Mouse (Mus musculus) forebrain, embryonic 12.5 days (tissue): Measurements from ENCODE around the gene Pald1. TPM values are rescaled to one million over a fixed set of nuclear protein-coding genes. Genes with fewer than 3 reads are reported as not detected.

ENCODE experiments used
- ATAC-seq: fragments of 200-750 bp; cut with Nextera tagmentation; 2 replicates; pipeline ENCODE4 v1.8.0; 2017; ENCODE audit warnings: moderate TSS enrichment; ENCODE audit not compliant: low FRiP score
- H3K27ac ChIP-seq: fragments of 300-500 bp; sonication (generic); 2 replicates; pipeline ENCODE4 v1.5.1; 2016; ENCODE audit warnings: mild to moderate bottlenecking
- H3K27me3 ChIP-seq: fragments of 300-500 bp; sonication (generic); 2 replicates; pipeline ENCODE4 v1.6.1; 2016; ENCODE audit warnings: mild to moderate bottlenecking
- H3K36me3 ChIP-seq: fragments of 300-500 bp; sonication (generic); replicated peaks from 2 replicates; pipeline ENCODE4 v1.6.1; 2016; ENCODE audit warnings: mild to moderate bottlenecking
- H3K4me1 ChIP-seq: fragments of 300-500 bp; sonication (generic); 2 replicates; pipeline ENCODE4 v1.6.1; 2016
- H3K4me2 ChIP-seq: fragments of 300-500 bp; sonication (generic); 2 replicates; pipeline ENCODE4 v1.6.1; 2016; ENCODE audit warnings: mild to moderate bottlenecking, moderate library complexity
- H3K4me3 ChIP-seq: fragments of 300-500 bp; sonication (generic); replicated peaks from 2 replicates; pipeline ENCODE4 v1.5.1; 2016; ENCODE audit warnings: mild to moderate bottlenecking
- H3K9ac ChIP-seq: fragments of 300-500 bp; sonication (generic); 2 replicates; pipeline ENCODE4 v1.6.1; 2016; ENCODE audit warnings: mild to moderate bottlenecking
- H3K9me3 ChIP-seq: fragments of 300-500 bp; sonication (generic); 2 replicates; pipeline ENCODE4 v1.6.1; 2016
- WGBS: fragments of 180-500 bp; shearing (Covaris S2); methylation state at CpG from one replicate; pipeline ENCODE4 v1.1.7; 2016; 5-methylcytosine and 5-hydroxymethylcytosine counted together
- polyA plus RNA-seq: library from polyadenylated mRNA; unstranded; fragments of >200 nt; fragmentation: Nextera tagmentation; extraction: Ambion mirVana; gene quantifications from 2 replicates; pipeline ENCODE4 v1.2.1, GENCODE M21; 2016

Gene Pald1
- polyA plus RNA-seq, result 20.7 and 22.9 TPM in 2 replicates

- H3K9me3 ChIP-seq, result no peaks in the 10 kb centered on the region
- under 1% methylated on average over 48 of the region's 60 CpGs for WGBS
- ATAC-seq, result peak; percentile 91
- peaks cover 36% of the 10 kb centered on the region for H3K4me1 ChIP-seq
- H3K27me3 ChIP-seq, result peaks cover 39% of the 10 kb centered on the region
- H3K9ac ChIP-seq, result peak within 1 kb of the TSS; percentile 72
- peak within 1 kb of the TSS; percentile 93 for H3K4me2 ChIP-seq
- H3K4me3 ChIP-seq, result peak within 1 kb of the TSS; percentile 65
- 0 out of 2 replicates have a peak within 1 kb of the TSS, but pooled peaks have one; percentile 8 for H3K27ac ChIP-seq
- no peaks in the 10 kb centered on the region for H3K36me3 ChIP-seq
These were observed at the start of gene Pald1 for GRCm38 (mm10) chr10:61383021-61383714. Pald1 (minus strand) TSS chr10:61383530.

- no peak for ATAC-seq
- Histone ChIP-seq H3K4me1 (no peaks in the 10 kb centered on the region), H3K4me2 (no peak overlapping the region), H3K27me3 (no peaks in the 10 kb centered on the region), H3K9me3 (no peaks in the 10 kb centered on the region), H3K36me3 (peaks cover 55% of the 10 kb centered on the region), H3K27ac (no peak overlapping the region), H3K9ac (no peak overlapping the region), H3K4me3 (no peak overlapping the region)
- 94% methylated on average over 9 of the region's 9 CpGs for WGBS
These were observed 48.0 kb upstream of the Pald1 start for GRCm38 (mm10) chr10:61431375-61431774.

GRCm38 (mm10) chr10:61429043-61429442 is 45.7 kb upstream of the Pald1 start:
- Histone ChIP-seq H3K36me3 (peaks cover 43% of the 10 kb centered on the region), H3K27ac (no peak overlapping the region)
- ATAC-seq, result no peak

GRCm38 (mm10) chr10:61428416-61428815 is 45.1 kb upstream of the Pald1 start:
- no peak overlapping the region for H3K4me2 ChIP-seq
- no peaks in the 10 kb centered on the region for H3K27me3 ChIP-seq
- H3K4me3 ChIP-seq, result no peak overlapping the region
- H3K4me1 ChIP-seq, result peaks cover 10% of the 10 kb centered on the region
- H3K9me3 ChIP-seq, result no peaks in the 10 kb centered on the region
- no peak overlapping the region for H3K9ac ChIP-seq
- H3K36me3 ChIP-seq, result peaks cover 37% of the 10 kb centered on the region
- 64% methylated on average over 4 of the region's 4 CpGs for WGBS
- ATAC-seq, result no peak
- H3K27ac ChIP-seq, result no peak overlapping the region

More at GRCm38 (mm10) chr10:61429043-61429442, 45.7 kb upstream of the Pald1 start:
- Histone ChIP-seq H3K4me2 (no peak overlapping the region), H3K9me3 (no peaks in the 10 kb centered on the region), H3K9ac (no peak overlapping the region), H3K4me1 (peaks cover 10% of the 10 kb centered on the region), H3K4me3 (no peak overlapping the region), H3K27me3 (no peaks in the 10 kb centered on the region)
- WGBS, result 89% methylated on average over 5 of the region's 5 CpGs

GRCm38 (mm10) chr10:61427951-61428350 is 44.6 kb upstream of the Pald1 start:
- Histone ChIP-seq H3K4me2 (no peak overlapping the region), H3K27me3 (0 out of 2 replicates have a peak, but pooled peaks cover 4% of the 10 kb centered on the region), H3K36me3 (peaks cover 32% of the 10 kb centered on the region), H3K9ac (no peak overlapping the region), H3K4me3 (no peak overlapping the region), H3K9me3 (no peaks in the 10 kb centered on the region), H3K4me1 (peaks cover 10% of the 10 kb centered on the region), H3K27ac (0 out of 2 replicates have a peak overlapping the region, but pooled peaks have one; percentile 8)
- no peak for ATAC-seq
- 92% methylated on average over 6 of the region's 6 CpGs for WGBS

GRCm38 (mm10) chr10:61426251-61426757 is 43.0 kb upstream of the Pald1 start:
- Histone ChIP-seq H3K9me3 (no peaks in the 10 kb centered on the region), H3K36me3 (peaks cover 20% of the 10 kb centered on the region), H3K9ac (no peak overlapping the region), H3K4me3 (no peak overlapping the region), H3K27ac (no peak overlapping the region), H3K27me3 (0 out of 2 replicates have a peak, but pooled peaks cover 5% of the 10 kb centered on the region), H3K4me1 (peaks cover 10% of the 10 kb centered on the region), H3K4me2 (no peak overlapping the region)
- 67% methylated on average over 2 of the region's 2 CpGs for WGBS
- no peak for ATAC-seq

GRCm38 (mm10) chr10:61425047-61425446 is 41.7 kb upstream of the Pald1 start:
- ATAC-seq, result no peak
- H3K4me2 ChIP-seq, result no peak overlapping the region
- 78% methylated on average over 2 of the region's 2 CpGs for WGBS
- no peak overlapping the region for H3K4me3 ChIP-seq
- H3K9ac ChIP-seq, result no peak overlapping the region
- no peak overlapping the region for H3K27ac ChIP-seq
- H3K36me3 ChIP-seq, result peaks cover 7% of the 10 kb centered on the region
- no peaks in the 10 kb centered on the region for H3K9me3 ChIP-seq
- H3K27me3 ChIP-seq, result peaks cover 17% of the 10 kb centered on the region
- peaks cover 10% of the 10 kb centered on the region for H3K4me1 ChIP-seq

GRCm38 (mm10) chr10:61424500-61424899 is 41.2 kb upstream of the Pald1 start:
- Histone ChIP-seq H3K4me1 (peaks cover 10% of the 10 kb centered on the region), H3K9me3 (no peaks in the 10 kb centered on the region), H3K36me3 (peaks cover 2% of the 10 kb centered on the region; the same call in 1 of the 2 replicates), H3K4me2 (peak overlapping the region; percentile 19; the same call in 1 of the 2 replicates), H3K27ac (peak overlapping the region; percentile 36; the same call in 1 of the 2 replicates), H3K9ac (0 out of 2 replicates have a peak overlapping the region, but pooled peaks have one; percentile 17), H3K4me3 (no peak overlapping the region), H3K27me3 (peaks cover 23% of the 10 kb centered on the region)
- peak; percentile 20; the same call in 1 of the 2 replicates for ATAC-seq
- WGBS, result 25% methylated on average over 7 of the region's 7 CpGs

- H3K27ac ChIP-seq, result no peak overlapping the region
- WGBS, result 36% methylated on average over 10 of the region's 10 CpGs
- no peaks in the 10 kb centered on the region for H3K9me3 ChIP-seq
- no peak overlapping the region for H3K4me2 ChIP-seq
- H3K4me3 ChIP-seq, result no peak overlapping the region
- ATAC-seq, result no peak
- H3K9ac ChIP-seq, result no peak overlapping the region
- H3K4me1 ChIP-seq, result peaks cover 20% of the 10 kb centered on the region
- H3K27me3 ChIP-seq, result peaks cover 35% of the 10 kb centered on the region
- H3K36me3 ChIP-seq, result no peaks in the 10 kb centered on the region
These were observed 40.0 kb upstream of the Pald1 start for GRCm38 (mm10) chr10:61423289-61423688.

- Histone ChIP-seq H3K4me2 (no peak overlapping the region), H3K9ac (no peak overlapping the region), H3K9me3 (no peaks in the 10 kb centered on the region), H3K36me3 (no peaks in the 10 kb centered on the region), H3K4me1 (peaks cover 25% of the 10 kb centered on the region), H3K4me3 (no peak overlapping the region), H3K27ac (no peak overlapping the region), H3K27me3 (peaks cover 39% of the 10 kb centered on the region)
- ATAC-seq, result no peak
- 93% methylated on average over 12 of the region's 12 CpGs for WGBS
These were observed 39.5 kb upstream of the Pald1 start for GRCm38 (mm10) chr10:61422861-61423260.

- Histone ChIP-seq H3K9ac (no peak overlapping the region), H3K27me3 (peaks cover 62% of the 10 kb centered on the region), H3K4me3 (no peak overlapping the region), H3K36me3 (no peaks in the 10 kb centered on the region), H3K4me1 (peaks cover 23% of the 10 kb centered on the region), H3K9me3 (no peaks in the 10 kb centered on the region), H3K4me2 (no peak overlapping the region), H3K27ac (no peak overlapping the region)
- ATAC-seq, result no peak
- WGBS, result 70% methylated on average over 4 of the region's 4 CpGs
These were observed 36.7 kb upstream of the Pald1 start for GRCm38 (mm10) chr10:61420011-61420410.

GRCm38 (mm10) chr10:61419146-61419545 is 35.8 kb upstream of the Pald1 start:
- no peaks in the 10 kb centered on the region for H3K36me3 ChIP-seq
- peaks cover 15% of the 10 kb centered on the region for H3K4me1 ChIP-seq
- peaks cover 62% of the 10 kb centered on the region for H3K27me3 ChIP-seq
- H3K9me3 ChIP-seq, result no peaks in the 10 kb centered on the region
- H3K27ac ChIP-seq, result no peak overlapping the region
- no peak for ATAC-seq
- 3% methylated on average over 23 of the region's 24 CpGs for WGBS
- H3K9ac ChIP-seq, result no peak overlapping the region
- H3K4me3 ChIP-seq, result no peak overlapping the region
- peak overlapping the region; percentile 86 for H3K4me2 ChIP-seq
